Mouse (Mus musculus) B cell, adult 2 months (primary cell): ENCODE results near the gene Nr5a1.

ENCODE experiments used
- DNase-seq, 2 experiments: peaks; one replicate each; pipeline ENCODE4 v3.0.0; 2022

The Nr5a1 gene

DNA sequence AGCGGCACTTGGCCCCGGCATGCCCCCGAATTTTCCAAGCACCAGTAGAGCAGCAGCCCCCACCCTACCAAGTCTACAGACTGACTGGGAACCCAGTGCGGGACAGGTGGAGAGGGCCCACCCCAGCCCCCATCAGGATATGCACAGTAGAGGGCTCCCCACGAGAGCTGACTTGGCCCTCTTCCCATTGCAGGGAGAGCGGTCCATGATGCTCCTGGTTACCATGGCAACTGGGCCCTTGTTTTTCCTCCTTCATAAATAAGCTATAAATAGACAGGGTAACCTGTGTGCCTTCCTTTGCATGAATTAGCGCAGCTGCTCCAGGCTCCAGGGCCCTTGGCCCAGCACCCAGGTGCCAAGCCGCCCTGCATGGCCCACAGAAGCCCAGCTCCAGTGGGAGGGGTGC, 67.1 kb downstream of the Nr5a1 start:
- no peak for DNase-seq

DNA sequence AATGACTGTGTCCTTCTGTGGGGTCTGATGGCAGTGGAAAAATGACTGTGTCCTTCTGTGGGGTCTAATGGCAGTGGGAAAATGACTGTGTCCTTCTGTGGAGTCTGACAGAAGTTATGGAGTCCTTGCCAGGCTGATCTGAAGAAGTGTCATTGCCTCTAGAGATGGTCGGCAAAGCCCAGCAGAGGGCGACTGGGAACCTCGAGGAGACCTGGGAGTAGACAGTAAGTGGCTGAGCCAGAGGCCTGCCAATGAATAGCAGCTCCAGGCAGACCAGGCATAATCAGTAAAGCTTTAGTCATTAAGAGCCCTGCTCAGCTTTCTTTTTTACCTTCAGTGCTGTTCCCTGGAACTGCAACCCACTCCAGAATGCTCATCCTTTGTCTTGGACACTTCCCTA, 68.4 kb downstream of the Nr5a1 start:
- DNase-seq: peak; percentile 51 to 57

DNA sequence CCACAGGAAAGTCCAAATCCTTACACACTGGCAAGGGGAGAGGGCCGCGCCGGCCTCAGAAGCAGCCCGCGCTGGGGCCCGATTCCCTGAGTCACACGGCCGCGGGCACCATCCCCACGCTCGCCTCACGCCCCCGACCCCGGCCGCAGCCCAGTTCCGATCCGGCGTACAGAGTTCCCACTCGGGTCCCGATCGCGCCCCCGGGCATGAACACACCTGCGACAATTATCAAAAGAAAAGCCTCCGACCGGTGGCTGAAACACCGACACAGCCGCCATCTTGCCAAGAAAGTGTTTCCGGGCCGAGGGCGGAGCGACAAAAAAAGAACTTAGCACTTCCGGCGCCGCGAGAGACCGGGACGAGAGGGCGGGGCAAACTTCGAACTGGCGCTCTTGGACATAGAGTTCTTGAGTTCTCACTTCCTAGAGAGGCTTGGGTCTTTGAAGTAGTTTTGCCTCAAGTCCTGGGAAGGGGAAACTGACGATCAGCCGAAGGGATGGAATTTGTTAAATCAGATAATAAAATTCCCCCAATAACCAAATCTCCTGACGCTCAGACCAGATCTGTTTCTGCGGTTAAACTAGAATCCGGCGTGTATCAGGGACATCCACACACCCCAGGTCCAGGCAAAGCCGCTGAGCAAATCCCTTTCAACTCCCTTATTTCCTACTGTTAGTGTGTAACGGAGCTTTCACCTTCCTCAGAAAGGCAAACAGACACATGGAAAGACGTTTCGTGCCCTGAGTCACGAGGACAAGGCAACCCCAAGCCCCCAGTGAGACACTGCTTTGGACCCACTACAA, 70.5 kb downstream of the Nr5a1 start, which contains the start of gene Psmb7:
Psmb7 (minus strand) TSS at position 463 of the 803 bp plus-strand sequence.
- DNase-seq: peak; percentile 88 to 90
